Mouse (Mus musculus) limb, embryonic 11.5 days (tissue): ENCODE measurements around the gene Asb7. TPM values are rescaled to one million over a fixed set of nuclear protein-coding genes. Genes with fewer than 3 reads are reported as not detected.

ENCODE experiments used
- ATAC-seq: fragments of 200-750 bp; cut with Nextera tagmentation; 2 replicates; pipeline ENCODE4 v1.8.0; 2017; ENCODE audit warnings: low read depth; ENCODE audit not compliant: insufficient number of reproducible peaks, low FRiP score, low TSS enrichment
- DNase-seq: peaks from one replicate; pipeline ENCODE4 v3.0.0-alpha.2; 2015; ENCODE audit warnings: low spot score
- H3K27ac ChIP-seq: fragments of 300-500 bp; sonication (generic); replicated peaks from 2 replicates; pipeline ENCODE4 v1.5.1; 2014; ENCODE audit warnings: low read depth, mild to moderate bottlenecking, low read length
- H3K27me3 ChIP-seq: fragments of 300-500 bp; sonication (generic); 2 replicates; pipeline ENCODE4 v1.6.1; 2014; ENCODE audit warnings: mild to moderate bottlenecking, low read length, mixed read lengths; ENCODE audit not compliant: control insufficient read depth, insufficient read depth
- H3K36me3 ChIP-seq: fragments of 300-500 bp; sonication (generic); 2 replicates; pipeline ENCODE4 v1.6.1; 2014; ENCODE audit warnings: mild to moderate bottlenecking, low read length, moderate library complexity, mixed read lengths; ENCODE audit not compliant: control insufficient read depth, insufficient read depth
- H3K4me1 ChIP-seq: fragments of 300-500 bp; sonication (generic); 2 replicates; pipeline ENCODE4 v1.6.1; 2014; ENCODE audit warnings: low read length, mixed read lengths; ENCODE audit not compliant: control insufficient read depth, insufficient read depth
- H3K4me2 ChIP-seq: fragments of 300-500 bp; sonication (generic); 2 replicates; pipeline ENCODE4 v1.6.1; 2014; ENCODE audit warnings: low read depth, mild to moderate bottlenecking, moderate library complexity; ENCODE audit not compliant: severe bottlenecking
- H3K4me3 ChIP-seq: fragments of 300-500 bp; sonication (generic); 2 replicates; pipeline ENCODE4 v1.5.1; 2014; ENCODE audit warnings: low read depth, low read length
- H3K9ac ChIP-seq: fragments of 300-500 bp; sonication (generic); 2 replicates; pipeline ENCODE4 v1.6.1; 2014; ENCODE audit warnings: mild to moderate bottlenecking, low read length
- H3K9me3 ChIP-seq: fragments of 300-500 bp; sonication (generic); 2 replicates; pipeline ENCODE4 v1.6.1; 2016; ENCODE audit warnings: low read length; ENCODE audit not compliant: control insufficient read depth
- WGBS: fragments of 180-500 bp; shearing (Covaris S2); extraction: QIAGEN DNeasy Blood & Tissue Kit; methylation state at CpG from one replicate; pipeline ENCODE4 v1.1.7; 2014; 5-methylcytosine and 5-hydroxymethylcytosine counted together
- polyA plus RNA-seq: library from polyadenylated mRNA; unstranded; fragments of >200 nt; fragmentation: Nextera tagmentation; extraction: Ambion mirVana; gene quantifications from 2 replicates; pipeline ENCODE4 v1.2.1, GENCODE M21; 2014

Asb7 gene
- polyA plus RNA-seq, 1 experiment from 2014 or later = 17.7 TPM

GRCm38 (mm10) chr7:66675800-66676199 is 13.6 kb downstream of the Asb7 start:
- Histone ChIP-seq H3K4me2 (no peak overlapping the region), H3K9me3 (no peaks in the 10 kb centered on the region), H3K27me3 (no peaks in the 10 kb centered on the region), H3K4me1 (no peaks in the 10 kb centered on the region), H3K27ac (no peak overlapping the region), H3K36me3 (peaks cover 31% of the 10 kb centered on the region), H3K4me3 (no peak overlapping the region), H3K9ac (no peak overlapping the region)
- 93% methylated on average over 2 of the region's 2 CpGs for WGBS
- no peak for ATAC-seq
- no peak for DNase-seq

DNA sequence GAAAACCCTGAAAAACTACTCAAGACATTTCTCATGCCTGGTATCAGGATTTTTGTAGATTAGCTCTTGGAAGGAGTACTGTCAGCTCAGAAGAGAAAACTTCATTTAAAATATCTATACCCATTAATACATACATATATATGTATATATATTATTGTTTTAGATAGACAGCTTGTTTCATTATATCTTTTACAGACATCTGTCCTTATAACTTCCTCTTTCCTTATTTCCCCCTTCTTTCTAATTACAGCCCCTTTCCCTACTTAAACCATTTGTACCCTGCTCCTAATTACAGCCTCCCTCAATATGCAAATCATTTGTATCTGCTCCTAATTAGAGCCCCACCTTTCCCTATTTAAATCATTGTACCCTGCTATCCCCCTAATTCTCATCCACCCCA is 22.3 kb downstream of the Asb7 start:
- no peaks in the 10 kb centered on the region for H3K27me3 ChIP-seq
- H3K9me3 ChIP-seq = no peaks in the 10 kb centered on the region
- ATAC-seq = no peak

GRCm38 (mm10) chr7:66663548-66663947 is 25.8 kb downstream of the Asb7 start:
- no peaks in the 10 kb centered on the region; the same call in 1 of the 2 replicates for H3K36me3 ChIP-seq
- no peaks in the 10 kb centered on the region for H3K27me3 ChIP-seq
- no peak overlapping the region for H3K4me2 ChIP-seq
- no peaks in the 10 kb centered on the region for H3K4me1 ChIP-seq
- H3K4me3 ChIP-seq = no peak overlapping the region
- ATAC-seq (no peak), DNase-seq (no peak)
- H3K27ac ChIP-seq = no peak overlapping the region
- H3K9ac ChIP-seq = no peak overlapping the region
- no peaks in the 10 kb centered on the region for H3K9me3 ChIP-seq
- 84% methylated on average over 3 of the region's 3 CpGs for WGBS

More for the DNA sequence above, 22.3 kb downstream of the Asb7 start:
- no peak overlapping the region for H3K27ac ChIP-seq
- no peak for DNase-seq
- no peak overlapping the region for H3K4me3 ChIP-seq
- no peak overlapping the region for H3K9ac ChIP-seq
- peaks cover 8% of the 10 kb centered on the region for H3K36me3 ChIP-seq
- no peak overlapping the region for H3K4me2 ChIP-seq
- no peaks in the 10 kb centered on the region for H3K4me1 ChIP-seq

DNA sequence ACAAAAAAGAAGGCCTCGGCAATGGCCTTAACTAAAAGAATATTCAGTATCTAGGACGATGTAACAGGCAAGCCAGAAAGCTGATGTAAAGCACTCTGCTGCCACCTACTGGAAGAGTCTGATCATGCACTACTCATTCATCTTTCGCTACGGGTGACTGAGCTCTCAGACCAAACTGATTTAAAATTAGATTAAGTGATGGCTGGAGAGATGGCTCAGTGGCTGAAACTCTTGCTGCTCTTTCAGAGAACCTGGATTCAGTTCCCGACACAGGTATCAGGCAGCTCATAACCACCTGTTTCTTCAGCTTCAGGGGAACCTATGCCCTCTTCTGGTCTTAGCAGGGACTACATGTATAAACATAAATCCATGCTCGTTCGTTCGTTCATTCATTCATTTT is 27.8 kb downstream of the Asb7 start:
- DNase-seq = peak; percentile 86
- Histone ChIP-seq H3K4me2 (0 out of 2 replicates have a peak overlapping the region, but pooled peaks have one; percentile 7), H3K9me3 (no peaks in the 10 kb centered on the region), H3K36me3 (no peaks in the 10 kb centered on the region; the same call in 1 of the 2 replicates), H3K4me3 (no peak overlapping the region), H3K27me3 (no peaks in the 10 kb centered on the region), H3K27ac (no peak overlapping the region), H3K4me1 (no peaks in the 10 kb centered on the region), H3K9ac (no peak overlapping the region)
- ATAC-seq = no peak
- 22% methylated on average over 8 of the region's 8 CpGs for WGBS

DNA sequence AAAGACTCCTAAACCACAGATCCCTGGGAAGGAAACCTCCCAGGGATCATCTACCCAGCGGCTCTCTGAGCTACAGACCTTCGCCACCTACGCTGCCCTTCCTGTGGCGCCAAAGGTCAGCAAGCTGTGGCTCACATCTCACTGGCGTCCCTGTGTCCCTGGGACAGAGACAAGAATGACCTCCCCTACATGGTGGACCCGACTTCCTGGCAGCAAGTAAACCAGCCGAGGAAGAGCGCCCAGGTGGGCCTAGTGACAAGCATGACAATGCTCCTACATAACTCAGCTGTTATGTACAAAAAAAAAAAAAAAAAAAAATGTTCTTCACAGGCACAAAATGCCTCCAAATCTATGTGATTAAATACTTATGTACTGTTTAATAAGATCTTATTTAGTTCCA is 28.4 kb downstream of the Asb7 start:
- H3K27ac ChIP-seq = no peak overlapping the region
- H3K4me3 ChIP-seq = no peak overlapping the region
- ATAC-seq (no peak), DNase-seq (no peak)
- WGBS = 83% methylated on average over 8 of the region's 8 CpGs
- no peaks in the 10 kb centered on the region for H3K4me1 ChIP-seq
- H3K36me3 ChIP-seq = no peaks in the 10 kb centered on the region; the same call in 1 of the 2 replicates
- no peaks in the 10 kb centered on the region for H3K27me3 ChIP-seq
- no peak overlapping the region for H3K4me2 ChIP-seq
- H3K9me3 ChIP-seq = no peaks in the 10 kb centered on the region
- no peak overlapping the region for H3K9ac ChIP-seq

DNA sequence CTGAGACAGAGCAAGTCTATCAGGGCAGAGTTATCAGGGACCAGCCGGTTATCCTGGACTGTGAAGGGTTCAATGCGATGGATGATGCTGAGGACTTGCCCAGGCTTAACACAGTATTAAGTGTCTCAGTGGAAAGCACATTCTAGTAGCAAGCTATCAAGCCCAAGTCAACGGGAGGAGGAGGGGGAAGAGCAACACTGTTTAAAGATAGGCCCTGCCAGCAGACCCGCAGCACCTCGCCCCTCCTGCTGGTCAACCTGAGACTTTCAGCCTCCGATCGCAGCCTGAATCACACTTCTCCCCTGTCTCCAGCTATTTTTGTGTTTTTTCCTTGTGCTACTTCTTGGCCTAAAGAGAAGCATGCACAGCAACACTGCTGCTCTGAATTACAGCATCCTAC is 29.1 kb downstream of the Asb7 start:
- no peak overlapping the region for H3K4me2 ChIP-seq
- ATAC-seq (no peak), DNase-seq (no peak)
- H3K36me3 ChIP-seq = no peaks in the 10 kb centered on the region; the same call in 1 of the 2 replicates
- 86% methylated on average over 7 of the region's 7 CpGs for WGBS
- no peaks in the 10 kb centered on the region for H3K27me3 ChIP-seq
- no peak overlapping the region for H3K27ac ChIP-seq
- H3K9me3 ChIP-seq = no peaks in the 10 kb centered on the region
- H3K4me3 ChIP-seq = no peak overlapping the region
- H3K9ac ChIP-seq = no peak overlapping the region
- no peaks in the 10 kb centered on the region for H3K4me1 ChIP-seq

DNA sequence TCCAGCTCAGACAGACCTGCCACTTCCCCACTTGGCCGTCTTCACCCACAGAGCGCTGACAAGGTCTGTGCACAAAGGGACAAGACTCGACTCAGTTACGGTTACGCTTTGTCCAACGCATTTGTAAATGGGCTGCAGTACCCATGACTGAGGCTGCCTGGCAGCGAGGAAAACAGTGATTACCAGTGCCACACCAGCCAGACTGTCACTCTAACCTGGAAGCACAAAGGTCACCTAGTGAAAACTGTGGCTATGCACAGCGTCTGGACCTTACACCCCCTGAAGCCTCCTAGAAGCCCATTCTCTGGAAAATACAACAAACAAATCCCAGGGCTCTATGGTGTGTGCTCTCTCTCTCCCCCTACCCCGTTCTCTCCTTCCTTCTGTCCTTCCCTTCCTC is 33.9 kb downstream of the Asb7 start:
- no peak for DNase-seq
- WGBS = 92% methylated on average over 9 of the region's 9 CpGs
- H3K36me3 ChIP-seq = peaks cover 4% of the 10 kb centered on the region; the same call in 1 of the 2 replicates
- H3K9ac ChIP-seq = no peak overlapping the region
- no peak for ATAC-seq
- no peak overlapping the region for H3K27ac ChIP-seq
- no peaks in the 10 kb centered on the region for H3K27me3 ChIP-seq
- no peak overlapping the region for H3K4me2 ChIP-seq
- H3K4me3 ChIP-seq = no peak overlapping the region
- H3K9me3 ChIP-seq = no peaks in the 10 kb centered on the region
- no peaks in the 10 kb centered on the region for H3K4me1 ChIP-seq

DNA sequence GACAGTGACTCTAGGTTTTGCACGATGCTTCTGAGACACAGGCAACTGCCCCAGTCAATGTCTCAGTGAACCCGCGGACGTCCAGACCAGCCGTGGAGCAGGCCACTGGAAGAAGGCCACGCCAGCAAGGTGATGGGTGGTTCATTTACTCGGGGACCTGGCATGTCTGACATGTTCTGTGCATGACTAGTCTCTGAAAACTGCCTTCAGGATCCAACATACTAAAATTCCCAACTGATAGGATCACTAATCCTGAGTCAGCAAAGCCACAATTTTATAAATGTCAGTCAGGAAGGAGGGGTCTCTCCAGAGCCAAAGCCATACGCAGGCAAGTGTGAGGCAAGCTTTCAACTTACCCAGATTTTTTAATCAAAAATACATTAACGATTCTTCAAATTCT is 35.8 kb downstream of the Asb7 start:
- 93% methylated on average over 9 of the region's 9 CpGs for WGBS
- no peak for DNase-seq
- H3K9ac ChIP-seq = no peak overlapping the region

GRCm38 (mm10) chr7:66652216-66652615 is 37.2 kb downstream of the Asb7 start:
- DNase-seq = no peak
- no peak for ATAC-seq
- 90% methylated on average over 4 of the region's 4 CpGs for WGBS

More for the DNA sequence above, 35.8 kb downstream of the Asb7 start:
- Histone ChIP-seq H3K4me2 (no peak overlapping the region), H3K27ac (no peak overlapping the region), H3K36me3 (peaks cover 4% of the 10 kb centered on the region; the same call in 1 of the 2 replicates), H3K27me3 (no peaks in the 10 kb centered on the region), H3K4me1 (no peaks in the 10 kb centered on the region), H3K4me3 (no peak overlapping the region), H3K9me3 (no peaks in the 10 kb centered on the region)
- no peak for ATAC-seq

More at GRCm38 (mm10) chr7:66652216-66652615, 37.2 kb downstream of the Asb7 start:
- H3K4me1 ChIP-seq = no peaks in the 10 kb centered on the region
- no peak overlapping the region for H3K9ac ChIP-seq
- no peak overlapping the region for H3K4me3 ChIP-seq
- no peaks in the 10 kb centered on the region for H3K27me3 ChIP-seq
- H3K27ac ChIP-seq = no peak overlapping the region
- no peak overlapping the region for H3K4me2 ChIP-seq
- H3K36me3 ChIP-seq = peaks cover 4% of the 10 kb centered on the region; the same call in 1 of the 2 replicates
- no peaks in the 10 kb centered on the region for H3K9me3 ChIP-seq
